Mouse (Mus musculus): Measurements from ENCODE around the gene Rpl27a. TPM values are rescaled to one million over a fixed set of nuclear protein-coding genes. Genes with fewer than 3 reads are reported as not detected.

Gene Rpl27a
- polyA plus RNA-seq, 1 experiment from 2014 or later: 76.6 TPM

DNA sequence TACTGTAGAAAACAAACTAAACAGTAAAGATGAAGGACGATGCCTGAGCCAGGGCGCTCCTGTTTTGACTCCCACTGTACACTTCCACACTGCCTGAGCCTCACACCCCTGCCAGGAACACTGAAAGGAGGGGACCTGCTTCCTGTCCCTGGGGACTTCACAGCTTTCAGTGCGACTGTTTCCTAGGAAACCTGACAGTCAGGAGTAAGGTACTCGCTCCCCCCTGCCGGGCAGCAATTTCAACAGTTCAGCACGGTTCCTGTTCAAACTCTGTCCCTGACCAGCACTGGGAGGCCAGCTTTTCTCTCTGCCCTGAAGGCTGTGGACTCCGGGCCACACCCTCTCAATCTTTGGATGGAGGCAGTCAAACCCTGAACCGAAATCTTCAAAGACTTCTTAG, 11.8 kb upstream of the Rpl27a start:
- peak; percentile 61 for ATAC-seq
- Histone ChIP-seq H3K9me3 (ENCODE audit: control insufficient read depth, low read length) (no peaks in the 10 kb centered on the region), H3K4me1 (replicated peaks; ENCODE audit: control insufficient read depth, insufficient read depth, low read length) (peaks cover 4% of the 10 kb centered on the region), H3K27ac (ENCODE audit: low read length) (no peak overlapping the region), H3K27me3 (replicated peaks; ENCODE audit: control insufficient read depth, insufficient read depth, low read length) (no peaks in the 10 kb centered on the region), H3K4me3 (replicated peaks; ENCODE audit: low read length) (no peak overlapping the region), H3K36me3 (ENCODE audit: control insufficient read depth, insufficient read depth) (no peaks in the 10 kb centered on the region), H3K9ac (replicated peaks; ENCODE audit: low read depth, low read length) (no peak overlapping the region), H3K4me2 (ENCODE audit: low read length) (no peak overlapping the region)
- WGBS: 3% methylated on average over 8 of the region's 8 CpGs

- 32% methylated on average over 9 of the region's 9 CpGs for WGBS
- ATAC-seq: no peak
- no peaks in the 10 kb centered on the region for H3K36me3 ChIP-seq (ENCODE audit: control insufficient read depth, insufficient read depth)
- peaks cover 4% of the 10 kb centered on the region for H3K4me1 ChIP-seq (replicated peaks; ENCODE audit: control insufficient read depth, insufficient read depth, low read length)
- no peak overlapping the region for H3K27ac ChIP-seq (ENCODE audit: low read length)
- H3K4me3 ChIP-seq (replicated peaks; ENCODE audit: low read length): no peak overlapping the region
- H3K9me3 ChIP-seq (ENCODE audit: control insufficient read depth, low read length): no peaks in the 10 kb centered on the region
- no peaks in the 10 kb centered on the region for H3K27me3 ChIP-seq (replicated peaks; ENCODE audit: control insufficient read depth, insufficient read depth, low read length)
- H3K4me2 ChIP-seq (ENCODE audit: low read length): no peak overlapping the region
- no peak overlapping the region for H3K9ac ChIP-seq (replicated peaks; ENCODE audit: low read depth, low read length)
Observed at GRCm38 (mm10) chr7:109507572-109507971, 11.4 kb upstream of the Rpl27a start.

DNA sequence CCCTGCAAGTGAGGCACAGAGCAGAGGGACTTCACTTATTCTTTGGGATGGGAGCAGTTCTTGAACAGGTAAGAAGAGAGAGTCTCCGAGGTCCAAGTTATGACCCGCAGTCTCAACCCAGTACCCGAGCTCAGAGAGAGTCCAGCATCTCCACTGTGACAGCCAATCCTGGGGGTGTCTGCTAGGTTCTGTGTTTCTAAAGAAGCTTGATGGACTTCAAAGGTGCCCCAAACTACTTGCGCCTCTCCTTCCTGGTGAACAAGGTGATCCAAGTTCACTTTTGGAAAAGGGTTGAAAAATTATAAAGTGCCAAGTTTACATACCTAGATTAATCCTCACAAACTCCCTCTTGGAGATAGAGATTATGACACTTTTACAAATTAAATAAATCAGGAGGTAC, 10.9 kb upstream of the Rpl27a start, which contains the start of gene Trim66:
Trim66 (minus strand) TSS at position 101 of the 400 bp plus-strand sequence.
- 85% methylated on average over 4 of the region's 4 CpGs for WGBS
- Histone ChIP-seq H3K4me2 (ENCODE audit: low read length) (no peak within 1 kb of the TSS), H3K4me1 (replicated peaks; ENCODE audit: control insufficient read depth, insufficient read depth, low read length) (peaks cover 4% of the 10 kb centered on the region), H3K4me3 (replicated peaks; ENCODE audit: low read length) (no peak within 1 kb of the TSS), H3K9me3 (ENCODE audit: control insufficient read depth, low read length) (no peaks in the 10 kb centered on the region), H3K9ac (replicated peaks; ENCODE audit: low read depth, low read length) (no peak within 1 kb of the TSS), H3K27ac (ENCODE audit: low read length) (no peak within 1 kb of the TSS), H3K36me3 (ENCODE audit: control insufficient read depth, insufficient read depth) (no peaks in the 10 kb centered on the region), H3K27me3 (replicated peaks; ENCODE audit: control insufficient read depth, insufficient read depth, low read length) (no peaks in the 10 kb centered on the region)
- no peak for ATAC-seq

DNA sequence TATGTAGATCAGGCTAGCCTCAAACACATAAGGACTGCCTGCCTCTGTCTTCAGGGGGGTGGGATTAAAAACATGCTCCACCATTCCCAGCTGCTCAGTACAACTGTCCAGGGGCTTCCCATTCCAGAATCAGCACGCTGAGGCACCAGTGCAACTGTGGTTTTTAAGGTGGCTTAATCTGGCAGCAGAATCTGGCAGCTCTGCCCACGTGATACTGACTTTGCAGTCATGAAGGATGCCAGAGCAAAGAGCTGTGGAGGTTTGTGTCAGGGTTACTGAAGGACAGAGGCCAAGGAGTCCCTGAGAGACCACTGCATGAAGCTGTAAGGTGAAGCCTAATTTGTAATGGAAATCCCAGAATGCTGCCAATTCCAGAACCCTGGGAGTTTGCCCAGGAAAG, 8.1 kb upstream of the Rpl27a start:
- peaks cover 4% of the 10 kb centered on the region for H3K4me1 ChIP-seq (replicated peaks; ENCODE audit: control insufficient read depth, insufficient read depth, low read length)
- no peaks in the 10 kb centered on the region for H3K9me3 ChIP-seq (ENCODE audit: control insufficient read depth, low read length)
- H3K27ac ChIP-seq (ENCODE audit: low read length): no peak overlapping the region
- H3K36me3 ChIP-seq (ENCODE audit: control insufficient read depth, insufficient read depth): no peaks in the 10 kb centered on the region
- no peak overlapping the region for H3K4me3 ChIP-seq (replicated peaks; ENCODE audit: low read length)
- no peak overlapping the region for H3K9ac ChIP-seq (replicated peaks; ENCODE audit: low read depth, low read length)
- no peaks in the 10 kb centered on the region for H3K27me3 ChIP-seq (replicated peaks; ENCODE audit: control insufficient read depth, insufficient read depth, low read length)
- no peak overlapping the region for H3K4me2 ChIP-seq (ENCODE audit: low read length)
- no peak for ATAC-seq
- WGBS: 77% methylated on average over 2 of the region's 2 CpGs

DNA sequence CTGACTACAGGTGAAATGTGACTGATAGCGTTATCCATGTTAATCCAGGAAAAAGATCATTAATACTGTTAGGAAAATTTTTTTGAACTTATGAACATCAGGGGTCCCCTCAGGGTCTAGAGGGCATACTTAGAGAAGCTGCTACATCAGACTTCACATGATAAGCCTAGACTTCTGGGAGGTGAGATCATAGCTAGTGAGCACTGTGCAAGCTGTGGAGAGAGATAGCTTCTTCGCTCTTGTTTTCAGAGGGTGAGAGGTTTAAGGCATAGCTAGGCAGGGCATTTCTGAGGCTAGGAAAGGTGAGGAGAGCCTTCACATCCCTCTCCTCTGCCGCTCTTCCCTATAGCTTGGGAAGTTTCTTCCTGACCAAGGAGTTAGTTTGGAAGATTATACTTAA, 7.1 kb upstream of the Rpl27a start:
- H3K9ac ChIP-seq (replicated peaks; ENCODE audit: low read depth, low read length): no peak overlapping the region
- no peaks in the 10 kb centered on the region for H3K36me3 ChIP-seq (ENCODE audit: control insufficient read depth, insufficient read depth)
- WGBS: 94% methylated on average over 3 of the region's 3 CpGs
- H3K27me3 ChIP-seq (replicated peaks; ENCODE audit: control insufficient read depth, insufficient read depth, low read length): no peaks in the 10 kb centered on the region
- ATAC-seq: no peak
- no peaks in the 10 kb centered on the region for H3K9me3 ChIP-seq (ENCODE audit: control insufficient read depth, low read length)
- no peak overlapping the region for H3K4me2 ChIP-seq (ENCODE audit: low read length)
- H3K27ac ChIP-seq (ENCODE audit: low read length): no peak overlapping the region
- no peak overlapping the region for H3K4me3 ChIP-seq (replicated peaks; ENCODE audit: low read length)
- H3K4me1 ChIP-seq (replicated peaks; ENCODE audit: control insufficient read depth, insufficient read depth, low read length): peaks cover 4% of the 10 kb centered on the region

DNA sequence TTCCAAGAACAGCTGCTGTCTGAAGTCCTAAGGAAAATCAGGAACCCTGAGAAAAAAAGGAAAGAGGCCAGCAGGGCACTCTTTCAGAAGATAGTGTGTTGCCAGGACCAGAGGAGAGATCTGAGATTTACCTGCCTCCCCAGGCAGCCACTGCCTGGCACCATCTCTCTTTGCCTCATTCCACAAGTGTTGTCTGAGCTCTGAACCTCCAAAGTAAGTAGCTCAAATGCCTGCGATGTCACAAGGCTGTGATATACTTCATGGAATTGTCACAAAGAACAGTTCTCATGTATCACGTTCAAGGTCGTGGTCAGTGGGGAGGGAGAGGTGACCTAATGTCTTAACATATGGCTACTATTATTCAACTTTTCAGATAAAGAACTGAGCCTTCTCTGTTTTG, 2.4 kb upstream of the Rpl27a start:
- no peaks in the 10 kb centered on the region for H3K9me3 ChIP-seq (ENCODE audit: control insufficient read depth, low read length)
- no peak overlapping the region for H3K27ac ChIP-seq (ENCODE audit: low read length)
- WGBS: 85% methylated on average over 3 of the region's 3 CpGs
- no peak overlapping the region for H3K9ac ChIP-seq (replicated peaks; ENCODE audit: low read depth, low read length)
- peaks cover 7% of the 10 kb centered on the region for H3K36me3 ChIP-seq (ENCODE audit: control insufficient read depth, insufficient read depth)
- H3K4me1 ChIP-seq (replicated peaks; ENCODE audit: control insufficient read depth, insufficient read depth, low read length): peaks cover 25% of the 10 kb centered on the region
- no peak for ATAC-seq
- H3K27me3 ChIP-seq (replicated peaks; ENCODE audit: control insufficient read depth, insufficient read depth, low read length): no peaks in the 10 kb centered on the region
- H3K4me3 ChIP-seq (replicated peaks; ENCODE audit: low read length): no peak overlapping the region
- H3K4me2 ChIP-seq (ENCODE audit: low read length): no peak overlapping the region

DNA sequence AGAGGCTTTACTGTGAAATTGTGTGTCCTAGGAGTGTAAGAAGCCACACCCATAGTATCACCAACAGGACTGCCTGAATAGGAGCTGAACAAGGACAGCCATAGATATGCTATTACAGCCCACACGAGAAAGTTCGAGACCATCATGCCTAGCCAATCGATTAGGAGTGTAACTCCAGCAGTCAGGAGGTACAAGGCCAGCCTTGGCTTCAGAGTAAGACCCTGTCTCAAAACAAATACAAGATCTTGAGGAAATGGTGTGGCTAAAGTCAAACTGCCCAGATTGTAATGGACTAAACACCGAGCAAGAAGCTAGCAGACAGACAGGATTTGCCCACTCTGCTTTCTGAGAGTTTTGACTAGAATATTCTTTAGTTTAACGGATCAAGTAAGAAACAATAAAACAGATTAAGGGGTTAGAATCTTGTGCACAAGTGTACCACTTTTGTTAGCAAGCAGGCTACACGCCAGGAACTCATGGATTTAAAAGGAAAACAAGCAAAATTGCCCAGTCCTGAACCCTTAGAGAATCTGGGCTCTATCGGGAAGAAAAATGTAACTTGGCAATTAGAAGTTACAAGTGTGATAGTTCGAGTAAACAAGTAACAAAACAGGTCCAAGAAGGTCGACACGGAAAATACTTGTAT, 788 bp upstream of the Rpl27a start:
- Histone ChIP-seq H3K36me3 (ENCODE audit: control insufficient read depth, insufficient read depth) (peaks cover 20% of the 10 kb centered on the region), H3K4me3 (replicated peaks; ENCODE audit: low read length) (peak overlapping the region; percentile 98), H3K4me1 (replicated peaks; ENCODE audit: control insufficient read depth, insufficient read depth, low read length) (peaks cover 27% of the 10 kb centered on the region), H3K4me2 (ENCODE audit: low read length) (peak overlapping the region; percentile 72), H3K27ac (ENCODE audit: low read length) (peak overlapping the region; percentile 89), H3K9ac (replicated peaks; ENCODE audit: low read depth, low read length) (peak overlapping the region; percentile 59), H3K9me3 (ENCODE audit: control insufficient read depth, low read length) (no peaks in the 10 kb centered on the region), H3K27me3 (replicated peaks; ENCODE audit: control insufficient read depth, insufficient read depth, low read length) (no peaks in the 10 kb centered on the region)
- 19% methylated on average over 10 of the region's 10 CpGs for WGBS
- no peak for ATAC-seq

GRCm38 (mm10) chr7:109519936-109520335, 989 bp downstream of the Rpl27a start:
- Histone ChIP-seq H3K27ac (ENCODE audit: low read length) (no peak overlapping the region), H3K4me1 (replicated peaks; ENCODE audit: control insufficient read depth, insufficient read depth, low read length) (peaks cover 27% of the 10 kb centered on the region), H3K4me2 (ENCODE audit: low read length) (peak overlapping the region; percentile 97), H3K27me3 (replicated peaks; ENCODE audit: control insufficient read depth, insufficient read depth, low read length) (no peaks in the 10 kb centered on the region), H3K36me3 (ENCODE audit: control insufficient read depth, insufficient read depth) (peaks cover 28% of the 10 kb centered on the region), H3K9me3 (ENCODE audit: control insufficient read depth, low read length) (no peaks in the 10 kb centered on the region), H3K4me3 (replicated peaks; ENCODE audit: low read length) (peak overlapping the region; percentile 98), H3K9ac (replicated peaks; ENCODE audit: low read depth, low read length) (peak overlapping the region; percentile 99)
- WGBS: 3% methylated on average over 10 of the region's 10 CpGs
- no peak for ATAC-seq

- Histone ChIP-seq H3K4me2 (ENCODE audit: low read length) (no peak overlapping the region), H3K27ac (ENCODE audit: low read length) (no peak overlapping the region), H3K36me3 (ENCODE audit: control insufficient read depth, insufficient read depth) (peaks cover 33% of the 10 kb centered on the region), H3K27me3 (replicated peaks; ENCODE audit: control insufficient read depth, insufficient read depth, low read length) (no peaks in the 10 kb centered on the region), H3K9ac (replicated peaks; ENCODE audit: low read depth, low read length) (no peak overlapping the region), H3K4me3 (replicated peaks; ENCODE audit: low read length) (no peak overlapping the region), H3K4me1 (replicated peaks; ENCODE audit: control insufficient read depth, insufficient read depth, low read length) (peaks cover 27% of the 10 kb centered on the region), H3K9me3 (ENCODE audit: control insufficient read depth, low read length) (no peaks in the 10 kb centered on the region)
- WGBS: 80% methylated on average over 5 of the region's 5 CpGs
- ATAC-seq: no peak
Observed at GRCm38 (mm10) chr7:109522084-109522483, 3.1 kb downstream of the Rpl27a start.

GRCm38 (mm10) chr7:109523304-109523703, 4.4 kb downstream of the Rpl27a start:
- ATAC-seq: no peak
- H3K4me3 ChIP-seq (replicated peaks; ENCODE audit: low read length): no peak overlapping the region
- WGBS: 69% methylated on average over 2 of the region's 2 CpGs
- no peak overlapping the region for H3K4me2 ChIP-seq (ENCODE audit: low read length)
- no peaks in the 10 kb centered on the region for H3K27me3 ChIP-seq (replicated peaks; ENCODE audit: control insufficient read depth, insufficient read depth, low read length)
- peaks cover 21% of the 10 kb centered on the region for H3K4me1 ChIP-seq (replicated peaks; ENCODE audit: control insufficient read depth, insufficient read depth, low read length)
- peaks cover 33% of the 10 kb centered on the region for H3K36me3 ChIP-seq (ENCODE audit: control insufficient read depth, insufficient read depth)
- no peak overlapping the region for H3K27ac ChIP-seq (ENCODE audit: low read length)
- no peaks in the 10 kb centered on the region for H3K9me3 ChIP-seq (ENCODE audit: control insufficient read depth, low read length)
- no peak overlapping the region for H3K9ac ChIP-seq (replicated peaks; ENCODE audit: low read depth, low read length)
